Mouse (Mus musculus) CD4-positive helper T cell, adult 2 months (primary cell): ENCODE data around the gene Plscr2.
A peak's percentile ranks its signal among the peaks of the same experiment; 100 is the strongest.

Experiments used
- DNase-seq: peaks from one replicate; pipeline ENCODE4 v3.0.0-alpha.2; 2012; ENCODE audit warnings: low read depth, missing footprints, low spot score

The Plscr2 gene

DNA sequence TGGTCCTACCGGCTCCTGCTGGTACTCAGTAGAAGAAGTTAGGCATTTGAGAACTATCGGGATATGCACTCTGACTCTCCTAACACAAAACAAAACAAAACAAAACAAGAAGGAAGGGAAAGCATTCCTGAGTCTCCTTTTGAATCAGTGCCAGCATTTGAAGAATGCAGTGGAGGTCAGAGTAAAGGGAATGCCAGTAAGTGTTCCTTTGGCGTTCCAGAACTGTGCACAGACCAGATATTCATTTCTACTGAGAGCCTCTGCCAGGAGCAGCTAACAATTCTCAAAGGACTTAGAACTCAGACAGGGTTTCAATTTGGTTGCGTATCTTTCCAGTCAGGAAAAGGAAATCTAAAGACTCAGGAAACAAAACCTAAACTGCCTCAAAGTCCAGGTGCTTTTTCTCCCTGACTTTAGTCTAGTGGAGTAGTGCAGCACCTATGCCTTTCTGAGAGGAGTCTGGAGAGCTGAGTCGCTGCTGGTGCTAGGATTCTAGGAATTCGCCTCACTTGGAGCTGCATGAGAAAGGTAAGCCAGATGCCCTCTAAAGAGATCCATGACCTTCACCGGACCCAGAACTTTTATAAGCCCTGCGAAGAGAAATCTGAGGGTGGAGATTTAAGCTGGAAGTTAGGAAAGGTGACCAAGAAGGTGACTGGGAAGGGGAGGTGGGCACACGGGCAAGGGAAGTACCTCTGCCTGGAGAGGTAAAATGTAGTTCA is at the start of gene Plscr2:
Gene Plscr2, plus strand, starts transcription at position 117 of the 722 bp plus-strand sequence.
- DNase-seq = no peak

DNA sequence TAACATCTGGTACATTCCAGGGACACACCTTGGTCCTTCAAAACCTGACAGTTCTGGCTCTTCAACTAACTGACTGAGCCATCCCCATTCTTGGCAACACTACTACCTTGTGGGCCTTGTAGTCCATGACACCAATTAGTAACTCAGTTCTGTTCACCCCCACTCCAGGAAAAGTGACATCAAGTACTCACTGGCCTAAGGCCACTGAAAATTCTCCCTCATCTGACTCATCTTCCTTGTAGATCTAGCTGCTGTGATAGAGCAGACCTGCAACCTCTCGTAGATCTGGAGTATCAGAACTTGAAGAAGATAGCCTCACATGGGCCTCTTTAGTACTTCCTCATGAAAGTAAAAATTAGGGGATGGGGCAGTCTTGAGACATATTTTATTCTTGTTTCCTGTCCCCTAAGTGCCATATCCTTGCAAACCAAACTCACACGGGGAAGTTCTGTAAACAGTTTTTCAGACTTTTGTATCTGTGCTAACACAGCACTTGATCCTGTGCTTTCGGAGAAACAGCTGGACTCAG is 49.2 kb upstream of the Plscr2 start:
- no peak for DNase-seq

DNA sequence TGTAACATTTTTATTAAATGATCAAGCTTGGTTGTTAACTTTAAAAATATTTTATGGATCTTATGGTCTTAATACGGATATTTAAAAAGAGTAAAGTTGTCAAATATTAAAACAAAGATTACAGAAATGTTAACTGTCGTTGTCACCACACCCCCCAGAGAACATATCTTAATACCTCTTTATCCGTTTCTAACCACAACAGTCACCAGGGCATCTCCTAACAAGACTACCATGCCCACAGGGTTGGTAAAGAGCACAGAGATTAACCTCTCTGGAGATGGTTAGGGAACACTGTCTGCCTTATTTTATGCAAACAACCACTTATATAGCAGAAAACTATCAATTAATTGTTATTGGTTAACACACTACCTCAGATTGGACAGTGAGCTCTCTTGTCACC is 48.6 kb upstream of the Plscr2 start:
- DNase-seq = no peak

DNA sequence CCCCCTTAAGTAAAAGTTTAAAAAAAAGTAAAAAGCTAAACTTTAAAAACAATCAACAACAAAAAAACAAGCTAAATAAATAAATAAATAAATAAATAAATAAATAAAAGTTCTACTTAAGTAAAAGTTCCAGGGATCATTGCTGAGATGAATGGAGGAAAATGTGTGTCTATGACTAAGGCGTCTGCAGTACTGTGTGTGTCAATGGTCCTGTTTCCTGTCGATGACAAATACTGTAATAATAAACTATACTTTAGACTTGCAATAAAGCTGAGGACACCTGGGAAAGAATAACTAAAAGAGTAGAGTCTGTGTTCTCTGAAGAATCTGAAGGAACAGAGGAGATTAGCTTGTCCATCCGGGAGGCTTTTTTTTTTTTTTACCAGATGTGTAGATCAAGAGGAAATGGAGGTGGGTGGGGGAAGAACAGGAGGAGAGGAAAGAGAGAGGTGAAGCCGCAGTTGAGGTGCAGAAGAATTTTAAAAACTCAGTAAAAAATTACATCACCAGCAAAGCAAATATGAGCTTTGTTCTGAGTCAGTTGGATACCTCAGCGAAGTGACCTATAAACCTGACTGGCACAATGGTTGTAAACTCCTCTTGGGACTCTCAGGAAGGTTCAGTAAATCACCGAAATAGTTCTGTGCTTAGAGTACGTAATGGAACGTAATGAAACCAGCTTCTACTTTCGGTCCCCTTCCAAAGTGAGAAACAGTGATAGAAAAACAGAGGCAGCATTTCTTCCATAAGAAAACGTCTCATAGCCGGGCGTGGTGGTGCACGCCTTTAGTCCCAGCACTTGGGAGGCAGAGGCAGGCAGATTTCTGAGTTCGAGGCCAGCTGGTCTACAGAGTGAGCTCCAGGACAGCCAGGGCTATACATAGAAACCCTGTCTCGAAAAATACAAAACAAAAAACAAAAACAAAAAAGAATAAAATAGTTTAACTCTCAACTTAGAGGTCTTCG is 46.3 kb upstream of the Plscr2 start:
- DNase-seq = peak; percentile 62

DNA sequence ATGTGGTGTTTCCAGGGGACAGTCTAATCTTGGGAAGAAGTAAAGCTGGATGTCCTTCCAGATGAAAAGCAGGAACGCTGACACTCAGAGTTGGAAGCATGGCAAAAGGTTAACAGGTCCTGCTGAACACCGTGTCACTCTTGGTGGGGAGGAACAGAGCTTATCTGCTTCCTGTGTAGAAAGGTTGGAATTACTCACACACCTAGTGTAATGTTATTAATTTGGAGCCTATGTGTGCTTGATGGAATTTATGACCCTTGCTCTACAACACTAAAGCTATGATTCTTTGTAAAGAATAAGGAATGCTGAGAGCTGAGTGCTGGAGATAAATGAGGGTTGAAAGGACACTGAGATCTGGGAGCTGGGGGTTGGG is 45.6 kb upstream of the Plscr2 start:
- DNase-seq = peak; percentile 13

DNA sequence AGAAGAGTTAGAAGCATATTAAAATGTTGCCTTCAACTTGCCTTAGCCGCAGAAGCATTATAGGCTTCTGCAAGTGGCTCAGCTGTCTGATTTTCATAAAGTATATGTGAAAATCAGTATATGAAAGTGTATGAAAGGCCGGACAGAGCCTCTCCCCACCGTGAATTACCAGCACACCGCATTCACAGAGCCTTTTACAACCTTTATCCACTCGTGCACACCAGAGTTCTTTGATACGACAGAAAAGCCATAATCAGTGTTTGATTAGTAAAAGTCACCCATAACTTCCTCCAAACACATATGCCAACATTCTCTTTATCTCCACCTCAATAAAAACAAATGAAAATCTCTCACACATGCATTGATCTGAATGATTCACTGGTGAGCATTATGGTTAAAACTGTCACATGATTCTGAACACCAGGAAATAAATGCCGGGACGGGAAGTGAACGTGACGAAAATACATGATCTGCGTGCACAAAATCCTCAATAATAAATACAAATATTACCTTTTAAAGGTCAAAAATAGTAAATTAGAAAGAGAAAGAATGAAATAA is 40.4 kb upstream of the Plscr2 start:
- no peak for DNase-seq

DNA sequence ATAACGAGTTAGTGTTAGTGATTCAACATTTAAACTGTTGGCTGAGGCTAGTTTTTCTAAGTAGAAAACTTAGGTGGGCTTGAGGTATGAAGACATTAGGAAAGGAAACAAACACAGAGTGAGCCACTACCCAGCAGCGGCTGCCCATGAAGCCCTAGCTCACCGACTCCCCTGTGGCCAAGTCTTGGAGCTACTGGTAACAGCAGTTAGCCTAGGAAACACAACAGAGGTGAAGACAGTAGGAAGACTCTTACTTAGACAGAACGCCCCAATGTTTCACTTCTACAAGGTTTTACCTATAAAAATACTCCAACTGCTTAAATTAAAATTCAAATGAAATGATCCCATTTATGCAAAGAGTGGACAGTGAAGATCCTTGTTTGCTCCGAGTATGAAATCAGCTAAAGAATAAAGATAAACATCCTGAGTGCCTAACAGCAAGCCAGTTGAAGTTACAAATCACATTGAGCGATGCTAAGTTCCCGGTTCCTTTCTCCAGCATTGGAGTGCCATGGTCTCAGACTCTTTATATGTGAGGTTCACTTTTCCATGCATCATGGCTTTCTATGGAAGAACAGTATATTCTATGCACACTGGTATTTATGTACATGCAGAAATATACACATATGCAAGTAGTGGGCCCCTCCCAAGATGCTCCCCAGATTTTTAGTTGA is 26.5 kb upstream of the Plscr2 start:
- DNase-seq = no peak

DNA sequence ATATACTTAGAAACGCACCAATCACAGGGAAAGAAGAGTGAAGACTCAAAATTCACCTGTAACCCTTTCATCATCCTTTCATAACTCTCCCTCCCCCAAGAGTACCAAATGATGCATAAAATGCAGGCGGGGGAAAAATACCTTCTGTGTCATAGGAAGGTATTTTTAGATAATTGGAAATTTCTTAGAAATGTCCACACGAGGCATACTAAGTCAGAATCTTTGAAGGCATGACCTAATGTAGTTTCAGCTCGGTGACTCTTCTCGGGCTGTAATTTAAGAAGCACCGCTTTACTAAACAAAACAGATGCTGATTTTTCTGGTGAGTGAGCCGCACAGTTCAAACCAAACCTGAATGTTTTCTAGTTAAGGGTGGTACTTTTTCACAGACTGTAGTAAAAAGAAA is 26.0 kb upstream of the Plscr2 start, which contains the start of gene Plscr1:
Gene Plscr1, plus strand, starts transcription at position 304 of the 406 bp plus-strand sequence.
- DNase-seq = peak; percentile 30

DNA sequence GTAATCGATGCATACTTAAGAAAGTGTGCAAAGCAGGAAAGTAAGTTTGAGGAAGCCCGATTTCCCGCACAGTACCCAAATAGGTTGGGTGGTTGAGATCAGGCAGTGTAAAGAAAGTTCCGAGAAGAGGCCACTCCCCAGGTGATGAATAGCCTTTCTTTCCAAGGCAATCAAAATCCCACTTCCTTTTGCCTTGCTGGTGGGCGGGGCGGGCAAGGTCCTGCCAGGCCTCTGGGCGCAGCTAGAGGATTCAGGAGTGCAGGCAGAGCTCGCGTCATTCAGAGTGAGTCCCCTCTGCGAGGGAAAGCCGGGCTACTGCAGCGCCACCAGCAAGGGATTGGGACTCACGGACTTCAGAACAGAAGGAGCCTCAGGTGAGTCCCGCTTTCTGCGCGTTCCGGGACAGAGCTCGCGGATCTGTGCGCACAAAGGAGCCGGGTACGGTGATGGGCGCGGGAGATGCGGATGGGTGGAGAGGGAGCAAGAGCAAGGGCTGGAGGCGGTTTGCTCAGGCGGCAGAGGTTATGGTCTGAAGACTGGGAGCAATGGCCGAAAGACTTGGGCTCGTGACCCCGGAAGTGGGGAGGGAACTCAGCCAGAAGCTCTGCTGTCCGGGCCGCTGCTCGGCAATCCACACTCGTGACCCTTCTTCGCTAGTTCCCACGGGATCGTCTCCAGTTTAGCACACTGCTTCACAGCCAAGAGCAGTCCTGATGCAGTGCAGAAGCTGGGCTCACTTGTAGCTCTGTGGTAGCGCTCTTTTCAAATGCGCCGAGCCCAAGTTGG is 25.2 kb upstream of the Plscr2 start:
- peak; percentile 60 for DNase-seq

DNA sequence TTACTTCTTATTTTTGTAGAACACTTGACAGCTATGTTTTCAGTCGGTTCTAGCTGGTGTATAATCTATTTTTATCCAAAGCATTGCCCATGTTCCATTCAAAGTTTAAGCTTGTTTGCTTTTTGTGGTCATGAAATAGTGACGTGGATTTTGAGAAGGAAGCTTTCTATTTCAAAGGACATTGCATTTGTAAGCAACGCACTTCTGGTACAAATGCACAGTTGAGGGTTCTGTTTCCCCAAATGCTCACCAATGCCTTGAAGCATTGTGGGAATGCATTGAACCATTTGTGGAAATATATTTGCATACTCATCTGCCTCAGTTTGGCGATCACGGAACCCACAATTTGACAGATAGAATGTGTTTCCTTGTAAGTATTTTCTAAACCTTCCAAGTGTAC is 22.7 kb upstream of the Plscr2 start:
- DNase-seq = peak; percentile 22

DNA sequence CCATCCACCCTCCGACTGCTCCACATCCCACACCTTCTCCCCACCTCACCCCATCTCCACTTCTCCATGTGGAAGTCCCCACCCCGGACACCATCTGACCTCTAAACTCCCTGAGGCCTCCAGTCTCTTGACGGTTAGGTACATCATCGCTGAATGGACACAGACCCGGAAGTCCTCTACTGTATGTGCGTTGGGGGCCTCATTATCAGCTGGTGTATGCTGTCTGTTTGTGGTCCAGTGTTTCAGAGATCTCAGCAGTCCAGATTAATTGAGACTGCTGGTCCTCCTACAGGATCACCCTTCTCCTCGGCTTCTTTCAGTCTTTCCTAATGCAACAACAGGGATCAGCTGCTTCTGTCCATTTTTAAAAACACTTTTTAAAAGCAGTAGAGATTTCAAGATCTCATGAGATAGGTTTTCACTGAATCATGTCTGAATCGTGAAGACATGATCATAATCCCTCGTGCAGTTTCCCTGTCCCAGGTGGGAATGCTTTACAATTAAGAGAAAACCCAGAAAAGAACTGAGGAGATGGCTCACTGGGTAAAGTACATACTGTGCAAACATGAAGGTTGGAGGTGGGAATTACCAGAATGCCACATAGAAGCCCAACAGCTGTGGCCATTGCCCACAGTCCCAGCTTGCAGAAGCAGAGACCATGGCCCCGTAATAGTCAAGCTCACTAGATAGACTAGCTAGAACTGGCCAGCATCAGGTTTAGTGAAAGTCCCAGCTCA is 21.6 kb upstream of the Plscr2 start:
- DNase-seq = no peak

DNA sequence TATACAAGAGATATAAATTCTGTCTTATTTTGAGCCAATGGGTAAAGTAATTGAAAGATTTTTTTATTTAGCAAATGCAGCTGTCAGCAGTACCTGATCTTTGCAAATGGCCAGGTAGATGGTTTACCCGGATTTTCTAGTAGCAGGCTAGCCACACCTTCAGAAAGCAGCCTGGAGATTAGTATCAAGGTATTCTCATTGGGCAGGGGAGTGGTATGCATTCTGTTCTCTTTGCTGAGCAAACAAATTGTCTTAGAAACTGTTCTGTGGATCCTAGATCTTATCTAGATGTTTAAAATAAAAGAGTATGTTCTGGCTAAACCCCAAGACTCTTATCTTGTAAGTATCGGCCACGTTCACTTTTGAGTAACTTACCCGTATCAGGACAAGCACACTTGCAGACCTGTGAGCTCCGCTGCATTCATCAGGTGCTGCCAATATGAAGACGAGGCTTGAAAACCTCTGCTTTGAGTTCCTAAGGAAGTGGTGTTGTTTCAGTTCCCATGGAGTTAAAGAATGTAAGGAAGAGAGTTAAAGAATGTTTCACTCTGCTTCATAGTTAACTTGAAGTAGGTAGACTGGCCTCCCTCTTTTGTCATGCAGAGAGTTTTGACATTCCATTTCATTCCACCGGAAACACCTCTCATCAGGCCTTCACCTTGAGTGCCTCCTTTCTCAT is 14.8 kb upstream of the Plscr2 start:
- DNase-seq = no peak

DNA sequence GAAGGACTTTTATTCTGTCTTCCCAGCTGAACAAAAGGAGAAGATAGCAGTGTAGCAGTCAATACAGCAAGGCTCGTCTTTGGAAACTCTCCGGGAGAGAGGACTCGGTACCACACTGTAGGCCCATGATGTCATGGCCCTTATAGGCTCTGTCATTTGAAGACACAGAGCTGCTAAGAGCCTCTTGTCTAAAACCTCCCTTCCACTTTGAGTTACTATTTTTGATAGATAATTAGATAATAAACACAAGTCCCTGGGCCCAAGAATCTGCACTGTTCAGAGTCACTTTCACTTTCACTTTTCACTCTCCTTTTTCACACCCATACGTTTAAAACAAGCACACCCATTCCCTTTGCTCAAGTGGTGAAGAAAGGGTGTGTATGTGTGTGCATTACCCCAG is 9.7 kb upstream of the Plscr2 start:
- peak; percentile 61 for DNase-seq

DNA sequence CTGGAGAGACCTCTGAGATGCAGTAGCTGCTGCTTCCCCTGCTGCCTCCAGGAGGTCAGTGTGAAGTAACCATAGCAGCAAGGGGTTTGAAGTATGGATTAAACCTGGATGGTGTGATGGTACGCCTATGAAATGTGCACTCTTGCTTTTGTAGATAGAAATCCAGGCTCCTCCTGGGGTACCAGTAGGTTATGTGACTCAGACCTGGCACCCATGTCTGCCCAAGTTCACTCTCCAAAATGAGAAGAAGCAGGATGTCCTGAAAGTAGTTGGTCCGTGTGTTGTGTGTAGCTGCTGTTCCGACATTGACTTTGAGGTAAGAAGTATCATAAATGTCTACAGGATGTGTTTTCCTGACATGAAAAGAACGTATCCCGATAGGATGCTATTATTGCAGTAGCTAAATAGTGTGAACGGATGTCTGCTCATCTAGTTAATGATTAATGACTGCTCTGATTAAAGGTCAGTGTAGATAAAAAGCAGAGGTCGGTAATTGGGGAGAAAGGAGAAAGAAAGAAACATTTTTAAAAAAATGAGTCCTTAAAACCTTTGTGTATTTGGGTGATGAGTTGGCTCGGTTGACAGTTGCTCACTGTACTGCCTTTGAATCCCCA is 8.7 kb upstream of the Plscr2 start:
- no peak for DNase-seq

DNA sequence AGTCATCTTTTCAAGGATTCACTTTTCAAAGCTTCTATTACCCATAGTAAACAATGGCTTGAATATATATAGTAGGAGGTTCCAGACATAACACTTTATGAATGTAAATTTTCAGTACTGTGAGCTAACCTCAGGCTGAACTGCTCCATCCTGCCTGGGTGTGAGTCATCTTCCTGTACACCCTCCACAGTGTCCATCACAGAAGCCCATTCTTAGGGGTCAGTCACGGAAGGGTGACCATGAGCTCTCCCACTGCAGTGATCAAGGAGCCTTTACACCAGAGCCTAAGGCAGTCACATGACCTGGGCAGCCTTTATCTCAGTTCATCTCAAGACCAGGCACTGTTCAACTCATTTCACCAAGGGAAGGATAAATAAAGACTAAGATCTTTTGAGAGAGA is 7.7 kb upstream of the Plscr2 start:
- no peak for DNase-seq

DNA sequence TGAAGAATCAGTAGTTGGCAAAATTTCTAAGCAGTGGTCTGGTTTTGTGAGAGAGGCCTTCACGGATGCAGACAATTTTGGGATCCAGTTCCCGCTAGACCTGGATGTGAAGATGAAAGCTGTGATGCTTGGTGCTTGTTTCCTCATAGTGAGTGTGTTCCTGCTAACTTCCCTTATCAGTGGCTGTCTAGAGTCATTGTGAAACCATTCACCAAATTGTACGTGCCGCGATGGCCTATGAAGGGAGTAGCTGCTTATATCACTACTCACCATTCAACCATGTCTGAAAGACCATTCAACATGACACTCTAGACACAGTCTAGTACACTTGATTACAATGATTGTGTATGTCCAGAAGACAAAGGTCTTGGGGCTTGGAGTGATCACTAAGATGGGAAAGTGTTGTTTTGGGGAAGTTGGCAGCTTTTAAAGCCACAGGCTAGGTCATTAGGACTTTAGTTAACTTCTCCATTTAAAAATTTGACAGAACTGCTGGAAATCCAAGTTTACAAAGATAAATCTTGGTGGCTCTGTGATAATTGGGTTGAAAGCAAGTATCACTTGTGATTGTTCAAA is 5.5 kb upstream of the Plscr2 start:
- no peak for DNase-seq

DNA sequence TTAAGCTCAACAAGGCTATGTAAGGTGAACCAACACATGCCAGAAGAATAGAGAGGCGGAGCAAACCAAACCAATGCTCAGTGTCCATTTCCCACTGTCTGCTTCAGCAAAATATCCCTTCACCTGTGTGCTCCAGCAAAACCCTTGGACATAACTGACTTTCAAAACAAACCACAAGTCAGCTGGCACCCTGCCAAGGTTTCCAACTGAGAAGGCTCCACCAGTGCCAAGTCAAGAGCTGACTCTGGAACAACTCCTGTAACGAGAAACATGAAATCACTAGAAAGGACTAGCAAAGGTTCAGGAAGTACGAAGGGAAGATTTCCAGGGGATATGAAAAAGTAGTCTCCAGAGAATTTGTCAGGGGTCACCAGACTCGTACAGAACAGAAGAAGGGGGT is 4.5 kb upstream of the Plscr2 start:
- no peak for DNase-seq

DNA sequence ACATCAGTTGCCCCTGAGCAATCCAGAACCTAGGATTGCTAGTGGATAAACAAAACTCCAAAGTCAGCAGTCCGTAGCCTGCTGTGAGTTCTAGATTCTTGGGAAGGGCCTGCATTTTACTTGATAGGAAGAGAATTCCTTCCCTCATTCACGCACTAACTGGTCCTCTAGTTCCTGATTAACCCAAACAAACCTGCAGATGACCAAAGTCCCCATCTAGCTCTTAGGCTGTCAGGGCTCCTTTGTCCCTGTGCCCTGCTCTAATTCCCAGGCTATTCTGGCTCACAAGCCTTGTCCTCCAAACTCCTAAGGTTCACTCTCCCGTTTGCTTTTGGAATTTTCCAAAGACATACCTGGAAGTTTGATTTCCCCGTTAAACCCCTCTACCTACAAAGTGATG is 2.8 kb upstream of the Plscr2 start:
- DNase-seq = no peak

DNA sequence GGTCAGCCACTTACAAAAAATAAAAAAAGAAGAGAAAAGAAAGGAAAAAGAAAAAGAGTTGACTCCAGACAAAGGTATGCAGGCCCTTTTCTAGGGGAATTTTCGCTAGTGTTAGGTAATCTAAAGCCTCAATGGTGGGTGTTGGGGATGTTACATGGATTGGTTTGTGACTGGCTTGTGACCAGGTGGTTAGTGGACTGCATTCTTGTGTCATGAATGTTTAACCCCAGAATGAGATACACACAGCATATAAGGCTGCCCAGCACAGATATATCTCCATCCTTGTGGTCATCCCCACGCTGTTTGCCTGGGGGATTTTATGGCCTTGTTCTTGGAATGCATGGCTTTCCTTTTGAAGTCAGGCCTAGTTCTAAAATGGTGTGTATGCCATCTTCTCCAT is 2.1 kb upstream of the Plscr2 start:
- no peak for DNase-seq
